Mouse (Mus musculus) heart, adult 18-20 months (tissue): ENCODE measurements around the gene Poldip3. TPM values are rescaled to one million over a fixed set of nuclear protein-coding genes. Genes with fewer than 3 reads are reported as not detected.

Source experiments
- DNase-seq, 2 experiments: peaks; one replicate each; pipeline ENCODE4 v3.0.0; 2021 to 2022; ENCODE audit warnings: mixed read lengths in 1 of 2
- total RNA-seq, 2 experiments: library from RNA; stranded (reverse); gene quantifications; 2 replicates each; pipeline ENCODE4 v1.2.3; 2021

The Poldip3 gene
- total RNA-seq, 2 experiments from 2014 or later: 23.1 to 26.2 TPM

- DNase-seq: no peak
These were observed 62.4 kb downstream of the Poldip3 start for GRCm38 (mm10) chr15:83086636-83087328.

GRCm38 (mm10) chr15:83085901-83086300 lies 63.3 kb downstream of the Poldip3 start:
- peak; percentile 49 to 53 for DNase-seq

- DNase-seq: peak; percentile 51 to 63
These were observed 65.1 kb downstream of the Poldip3 start for GRCm38 (mm10) chr15:83084022-83084640.

GRCm38 (mm10) chr15:83083530-83083929 lies 65.7 kb downstream of the Poldip3 start:
- DNase-seq: no peak

Other genes with a start within 250 kb of the Poldip3 start
- 10 to 100 TPM; 48.2 to 56.6 TPM for gene Tcf20, start 161.5 kb downstream of the Poldip3 start, total RNA-seq
- gene Nfam1, start 116.1 kb downstream of the Poldip3 start, total RNA-seq: 1 to 10 TPM; 1.5 to 2.0 TPM
- gene Serhl, start 59.9 kb downstream of the Poldip3 start, total RNA-seq: 10 to 100 TPM; 46.1 to 55.5 TPM
- gene Rrp7a, start 26.6 kb downstream of the Poldip3 start, total RNA-seq: 10 to 100 TPM; 28.6 to 37.9 TPM
- 10 to 100 TPM; 83.9 to 93.0 TPM for gene Cyb5r3, start 23.2 kb upstream of the Poldip3 start, total RNA-seq
- gene A4galt, start 102.4 kb upstream of the Poldip3 start, total RNA-seq: 1 to 10 TPM; 7.0 to 7.2 TPM
- gene Arfgap3, start 200.9 kb upstream of the Poldip3 start, total RNA-seq: 10 to 100 TPM in 1 of 2 experiments, 1 to 10 TPM in 1; 10.0 to 12.1 TPM